Mouse (Mus musculus) spleen, postnatal 10 days (tissue): ENCODE results near the gene Corin.

Source experiments
- DNase-seq, 2 experiments: peaks; one replicate each; pipeline ENCODE4 v3.0.0; 2021 to 2022; ENCODE audit warnings: low spot score in 2 of 2

The Corin gene

GRCm38 (mm10) chr5:72329453-72329852 lies 174.8 kb downstream of the Corin start:
- DNase-seq = no peak

- no peak for DNase-seq
Observed at GRCm38 (mm10) chr5:72315282-72315681, 189.0 kb downstream of the Corin start.

GRCm38 (mm10) chr5:72298418-72299104 lies 205.7 kb downstream of the Corin start:
- no peak for DNase-seq

- no peak for DNase-seq
Observed at GRCm38 (mm10) chr5:72285077-72285476, 219.2 kb downstream of the Corin start.

- DNase-seq = no peak
Observed at GRCm38 (mm10) chr5:72282907-72283306, 221.4 kb downstream of the Corin start.

- DNase-seq = no peak
Observed at GRCm38 (mm10) chr5:72269652-72270051, 234.6 kb downstream of the Corin start.

DNA sequence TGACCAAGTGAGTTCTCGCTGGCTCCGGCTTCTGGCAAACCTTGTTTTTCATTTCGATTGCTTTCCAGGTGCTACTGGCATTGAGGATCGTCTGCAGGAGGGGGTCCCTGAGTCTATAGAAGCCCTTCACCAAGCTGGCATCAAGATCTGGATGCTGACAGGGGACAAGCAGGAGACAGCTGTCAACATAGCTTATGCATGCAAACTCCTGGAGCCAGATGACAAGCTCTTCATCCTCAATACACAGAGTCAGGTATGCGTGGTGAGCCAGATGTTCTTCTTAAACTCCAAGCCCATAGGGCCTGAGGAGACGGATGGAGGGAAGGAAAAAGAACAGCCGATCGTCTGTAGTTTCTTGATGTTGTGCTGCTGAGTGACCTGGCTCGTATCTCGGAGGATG lies 235.1 kb downstream of the Corin start:
- no peak for DNase-seq

DNA sequence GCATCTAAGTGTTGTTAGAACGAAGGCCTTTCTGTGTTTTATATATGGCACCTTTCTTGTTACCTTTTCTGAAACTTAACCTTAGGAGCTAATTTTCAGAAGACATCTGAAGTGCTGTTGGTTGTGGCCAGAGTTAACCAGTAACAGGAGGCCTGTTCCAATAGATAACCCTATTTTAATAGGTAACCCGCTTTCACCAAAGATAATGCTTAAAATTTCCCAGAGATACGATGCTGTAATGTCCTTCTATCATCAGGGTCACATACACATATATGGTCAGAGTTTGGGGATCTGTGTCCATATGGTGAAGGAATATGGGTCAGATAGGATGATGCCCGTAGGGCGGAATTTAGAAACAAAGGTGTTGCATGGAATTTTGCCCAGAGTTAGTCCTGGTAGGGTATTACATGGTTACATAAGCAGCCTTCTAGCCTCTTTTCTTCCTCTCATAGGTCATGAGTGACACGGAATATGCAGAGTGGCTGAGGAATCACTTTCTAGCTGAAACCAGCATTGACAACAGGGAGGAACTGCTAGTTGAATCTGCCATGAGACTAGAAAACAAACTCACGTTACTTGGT lies 237.2 kb downstream of the Corin start:
- no peak for DNase-seq

GRCm38 (mm10) chr5:72264195-72264751 lies 240.0 kb downstream of the Corin start:
- no peak for DNase-seq

DNA sequence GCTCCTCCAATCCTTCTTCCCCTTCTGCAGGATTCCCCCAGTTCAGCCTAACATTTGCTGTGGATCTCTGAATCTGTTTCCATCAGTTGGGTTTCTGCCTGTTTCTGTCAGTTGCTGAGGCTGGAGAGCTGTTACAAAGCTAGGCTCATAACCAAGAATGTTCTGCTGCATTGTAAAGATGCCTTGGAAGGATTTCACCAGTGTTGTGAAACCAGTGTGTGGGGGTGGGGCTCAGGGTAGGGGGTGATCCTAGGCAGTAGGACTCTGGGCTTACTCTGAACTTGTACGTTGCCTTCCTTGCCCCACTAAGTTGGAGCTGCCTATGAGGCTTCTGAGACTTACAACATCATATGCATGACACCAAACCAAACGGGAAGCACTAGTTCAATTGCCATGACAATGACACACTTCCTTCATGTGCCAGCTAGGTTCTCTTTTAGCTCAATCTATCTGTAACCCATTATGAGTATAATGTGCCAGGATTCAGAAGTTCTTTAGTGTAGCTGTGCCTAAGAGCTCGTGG lies 242.4 kb downstream of the Corin start:
- DNase-seq = no peak

DNA sequence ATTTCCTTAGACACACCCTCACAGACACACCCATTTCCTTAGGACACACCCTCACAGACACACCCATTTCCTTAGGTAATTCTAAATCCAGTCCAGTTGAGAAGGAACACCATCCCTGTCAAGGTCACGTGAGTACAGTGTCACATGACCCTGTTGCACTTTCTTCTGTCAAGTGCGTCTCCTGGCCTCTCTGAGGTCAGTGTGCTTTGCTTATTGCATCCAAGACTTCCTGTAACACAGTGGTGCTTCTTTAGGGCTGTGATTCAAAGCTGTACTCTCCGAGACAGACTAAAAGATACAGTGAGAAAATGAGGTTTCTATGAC lies 245.0 kb downstream of the Corin start:
- DNase-seq = no peak

GRCm38 (mm10) chr5:72258409-72259297 lies 245.6 kb downstream of the Corin start:
- DNase-seq = no peak

DNA sequence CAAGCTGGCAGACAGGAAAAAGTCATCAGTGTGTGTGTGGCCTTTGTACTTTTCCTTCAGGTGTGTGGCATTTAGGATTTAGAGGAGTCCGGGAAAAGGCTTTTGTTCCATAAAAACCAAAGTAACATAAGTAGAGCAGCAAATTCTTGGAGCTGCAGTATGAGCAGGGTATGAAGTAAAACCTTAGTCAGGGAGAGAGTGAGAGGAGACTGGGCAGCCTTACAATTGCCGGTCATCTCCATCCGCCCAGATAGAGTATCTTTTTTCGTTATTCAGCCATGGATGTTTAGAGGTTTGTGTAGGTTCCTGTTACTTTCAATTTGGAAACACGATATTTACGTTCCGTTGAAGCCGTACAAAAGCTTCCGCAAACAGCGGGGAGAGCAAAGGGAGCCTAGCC lies 247.2 kb downstream of the Corin start:
- no peak for DNase-seq

DNA sequence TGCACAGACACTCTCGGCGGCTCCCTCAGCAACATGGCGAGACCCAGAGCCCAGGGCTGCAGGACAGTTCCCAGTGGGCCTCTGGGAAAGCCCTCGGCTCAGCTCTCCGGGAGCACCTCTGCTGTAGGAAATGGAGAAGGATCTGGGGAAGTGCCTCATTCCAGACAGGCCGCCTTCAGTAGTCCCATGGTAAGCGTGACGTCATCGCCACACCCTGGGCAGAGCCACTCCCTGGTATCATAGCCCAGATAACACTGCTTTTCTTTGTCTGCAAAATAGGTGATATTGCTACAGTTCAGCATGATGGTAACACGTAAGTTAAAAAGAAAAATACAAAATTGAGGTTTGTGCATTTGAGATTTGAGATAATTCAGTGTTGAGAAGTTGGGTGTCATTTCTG lies 249.3 kb downstream of the Corin start:
- no peak for DNase-seq

GRCm38 (mm10) chr5:72250180-72250579 lies 254.1 kb downstream of the Corin start:
- no peak for DNase-seq
